Mouse (Mus musculus) liver, postnatal 0 days (tissue): ENCODE measurements at regions not wholly inside any gene's neighbourhood (a gene's known extent, or its start where the extent isn't known, plus 50 kb on each side); places are given as distances from the start of the nearest gene placed in this dataset.

Experiments used
- CTCF ChIP-seq: sonication (generic); IDR thresholded peaks from 2 replicates; pipeline ENCODE4 v1.5.1; 2016; ENCODE audit warnings: antibody characterized with exemption, low read depth
- EP300 ChIP-seq: IDR thresholded peaks from 2 replicates; pipeline ENCODE4 v1.6.1; 2016; ENCODE audit warnings: antibody characterized with exemption, low read depth, mild to moderate bottlenecking

GRCm38 (mm10) chr4:110038696-110039095, 60.8 kb downstream of the Dmrta2 start:
- TF ChIP-seq CTCF (no peak), EP300 (no peak)
